Mouse (Mus musculus) spleen, postnatal 4 days (tissue): ENCODE measurements around the gene Mpv17l.
"Not testable (repeated sequence)": the region's sequence is repeated elsewhere in the genome, so short reads cannot be mapped to it uniquely, and the experiment has no call there.

ENCODE experiments used
- DNase-seq, 2 experiments: peaks; one replicate each; pipeline ENCODE4 v3.0.0; 2022; ENCODE audit warnings: low spot score in 2 of 2

Gene Mpv17l

DNA sequence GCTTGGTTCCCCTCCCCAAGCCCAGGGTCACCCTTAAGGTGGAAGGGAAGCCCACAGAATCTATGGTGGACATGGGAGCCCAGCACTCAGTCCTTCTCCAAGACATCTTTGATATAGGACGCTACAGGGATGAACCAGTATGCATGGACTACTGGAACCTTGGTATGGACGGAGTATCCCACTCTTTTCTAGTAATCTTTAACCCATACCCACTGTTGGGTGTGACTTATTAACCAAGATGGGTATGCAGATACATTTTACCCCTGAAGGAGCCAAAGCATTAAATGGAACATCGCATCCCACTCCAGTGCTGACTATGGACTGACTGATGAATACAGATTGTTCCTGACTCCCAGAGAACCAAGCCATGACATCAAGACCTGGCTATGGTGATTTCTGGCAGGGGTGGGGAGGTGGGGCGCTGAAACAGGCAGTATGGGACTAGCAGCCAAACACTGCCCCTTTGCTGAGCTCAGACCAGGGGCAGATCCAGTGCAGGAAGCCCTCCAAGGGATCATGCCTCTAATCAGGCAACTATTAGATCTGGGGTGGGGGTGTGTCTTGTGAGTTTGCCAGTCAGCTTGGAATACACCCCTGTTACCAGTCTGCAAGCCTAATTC, 24.6 kb downstream of the Mpv17l start:
- no peak for DNase-seq

DNA sequence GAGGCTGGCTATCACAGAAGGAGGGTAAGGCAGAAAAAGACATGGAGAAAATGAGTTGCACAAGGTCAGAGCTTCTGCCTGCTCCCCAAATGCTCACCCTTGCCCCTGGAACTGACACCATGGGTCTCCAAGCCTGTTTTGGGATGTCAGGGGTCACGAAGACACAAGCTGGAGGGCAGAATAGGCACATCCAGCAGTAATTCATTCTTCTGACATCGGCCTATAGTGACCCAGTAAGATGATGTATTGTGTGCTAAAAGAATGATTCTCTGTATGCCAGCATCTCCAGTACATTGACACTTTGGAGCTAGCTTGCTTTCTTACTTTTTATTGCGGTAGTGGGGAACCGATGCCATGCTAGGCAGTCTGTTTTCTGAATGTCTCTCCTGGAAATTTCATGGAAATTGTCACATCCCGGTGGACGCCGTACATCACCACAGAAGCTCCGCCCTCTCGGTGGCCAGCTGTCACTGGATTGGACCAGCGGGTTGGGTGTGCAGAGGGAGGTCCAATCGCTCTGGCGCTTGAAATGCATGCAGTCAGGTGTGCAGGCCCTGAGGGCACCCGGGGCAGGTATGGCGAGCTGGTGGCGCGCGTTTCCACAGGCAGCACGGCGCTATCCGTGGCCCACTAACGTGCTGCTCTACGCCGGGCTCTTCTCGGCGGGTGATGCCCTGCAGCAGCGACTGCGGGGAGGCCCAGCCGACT, 37.3 kb downstream of the Mpv17l start:
- DNase-seq = peak in 1 of 2 experiments; percentile 61

DNA sequence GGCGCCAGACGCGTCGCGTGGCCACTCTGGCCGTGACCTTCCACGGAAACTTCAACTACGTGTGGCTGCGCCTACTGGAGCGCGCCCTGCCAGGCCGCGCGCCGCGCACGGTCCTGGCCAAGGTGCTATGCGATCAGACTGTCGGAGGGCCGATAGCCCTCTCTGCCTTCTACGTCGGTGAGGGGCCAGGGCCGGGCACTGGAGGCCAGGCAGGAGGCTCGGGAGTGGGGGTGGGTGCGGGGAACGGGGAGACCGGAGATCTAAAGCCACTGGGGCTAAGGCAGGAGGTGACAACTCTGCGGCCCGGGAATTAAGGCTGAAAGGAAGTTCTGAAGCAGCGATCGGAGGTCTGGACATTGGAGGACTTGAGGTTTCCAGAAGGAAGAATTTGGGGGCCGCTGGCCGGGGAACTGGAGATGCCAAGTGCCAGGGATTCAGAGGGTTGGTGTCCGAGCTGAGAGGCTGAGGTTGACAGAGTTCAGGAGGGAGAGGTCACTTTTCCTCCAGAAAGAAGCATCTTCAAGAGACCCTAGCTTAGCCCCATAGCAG, 38.0 kb downstream of the Mpv17l start:
- DNase-seq = no peak

DNA sequence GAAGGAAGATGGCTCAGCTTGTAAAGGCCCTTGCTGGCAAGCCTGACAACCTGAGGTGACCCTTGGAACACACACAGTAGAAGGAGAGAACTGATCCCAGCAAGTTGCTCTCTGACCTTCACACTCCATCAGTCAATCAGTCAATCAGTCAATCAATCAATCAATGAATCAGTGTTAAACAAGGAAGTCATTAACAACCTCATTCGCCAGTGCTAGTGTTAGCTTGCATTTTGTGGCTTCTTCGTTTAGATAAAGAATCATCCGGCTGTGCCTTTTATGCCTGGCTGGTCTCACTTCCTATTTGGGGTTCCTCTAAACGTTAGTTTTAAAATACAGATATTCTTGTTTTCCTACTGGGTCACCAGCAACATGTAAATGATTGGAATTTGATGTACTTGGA, 41.2 kb downstream of the Mpv17l start:
- no peak for DNase-seq

DNA sequence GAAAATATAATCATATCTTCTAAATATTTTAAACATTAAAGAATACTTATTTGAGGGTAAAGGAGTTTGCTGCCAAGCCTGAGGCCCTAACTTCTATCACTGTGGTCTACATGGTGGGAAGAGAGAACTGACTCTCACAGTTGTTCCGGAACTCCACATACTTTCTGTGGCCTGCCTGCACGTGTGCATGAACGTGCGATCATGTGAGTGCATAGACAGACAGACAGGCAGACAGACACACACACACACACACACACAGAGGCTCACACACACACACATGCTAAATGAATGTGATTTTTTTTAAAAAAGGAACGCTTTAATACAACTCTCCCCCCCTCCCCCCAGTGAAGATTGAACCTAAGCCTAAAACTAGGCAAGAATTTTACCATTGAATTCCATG, 41.8 kb downstream of the Mpv17l start:
- no peak for DNase-seq

DNA sequence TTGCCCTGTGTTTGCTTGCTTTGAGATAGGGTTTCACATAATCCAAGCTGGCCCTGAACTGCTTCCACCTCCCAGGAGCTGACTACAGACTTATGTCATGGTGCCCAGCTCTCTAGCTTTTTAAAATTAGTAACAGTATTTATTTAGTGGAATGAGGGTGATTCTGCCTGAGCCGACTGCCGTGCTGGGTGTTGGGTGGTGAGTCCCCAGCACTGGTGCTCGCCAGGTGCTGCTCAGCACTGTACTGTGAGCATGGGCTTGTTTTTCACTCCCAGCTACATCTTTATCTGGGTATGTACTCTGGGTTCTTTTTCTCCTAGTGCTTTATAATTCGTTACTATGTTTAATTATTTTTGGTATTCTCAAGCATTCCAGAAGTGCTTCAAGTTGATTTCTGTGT, 42.2 kb downstream of the Mpv17l start:
- DNase-seq = no peak

DNA sequence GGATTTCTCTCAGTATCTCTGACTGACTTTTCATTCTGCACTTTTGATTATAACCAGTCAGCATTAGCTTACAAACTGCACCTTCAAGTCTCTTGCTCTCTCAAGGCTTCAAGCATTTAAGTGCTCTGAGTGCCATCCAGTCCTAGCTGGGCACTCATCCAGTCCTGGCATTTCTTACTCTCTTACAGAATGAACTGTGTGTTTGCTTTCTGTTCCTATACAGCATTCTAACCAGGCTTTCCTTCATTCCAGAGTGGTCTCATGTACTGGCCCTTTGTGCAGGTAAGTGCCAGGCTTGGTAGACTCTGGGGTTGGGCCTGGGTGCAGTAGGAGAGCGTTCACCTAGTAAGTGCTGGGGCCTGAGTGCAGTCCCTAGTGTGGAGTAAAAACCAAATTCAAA, 43.3 kb downstream of the Mpv17l start:
- no peak for DNase-seq

DNA sequence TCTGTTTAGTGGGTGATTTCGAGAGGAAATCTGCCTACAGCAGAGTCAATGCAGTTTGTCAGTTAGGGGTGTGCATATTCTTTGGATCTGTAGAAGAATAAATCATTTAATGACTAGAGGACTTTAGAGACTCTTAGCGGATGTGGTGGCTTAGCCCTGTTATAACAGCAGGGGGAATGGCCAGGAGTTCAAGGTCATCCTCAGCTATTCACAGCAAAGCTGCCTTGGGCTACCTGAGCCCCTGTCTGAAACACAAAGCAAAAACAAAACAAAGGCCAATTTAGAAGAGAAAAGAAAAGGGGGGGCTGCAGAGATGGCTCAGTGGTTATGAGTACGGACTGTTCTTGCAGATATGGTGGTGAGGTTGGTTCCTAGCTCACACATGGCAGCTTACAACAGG, 48.3 kb downstream of the Mpv17l start:
- DNase-seq = no peak

DNA sequence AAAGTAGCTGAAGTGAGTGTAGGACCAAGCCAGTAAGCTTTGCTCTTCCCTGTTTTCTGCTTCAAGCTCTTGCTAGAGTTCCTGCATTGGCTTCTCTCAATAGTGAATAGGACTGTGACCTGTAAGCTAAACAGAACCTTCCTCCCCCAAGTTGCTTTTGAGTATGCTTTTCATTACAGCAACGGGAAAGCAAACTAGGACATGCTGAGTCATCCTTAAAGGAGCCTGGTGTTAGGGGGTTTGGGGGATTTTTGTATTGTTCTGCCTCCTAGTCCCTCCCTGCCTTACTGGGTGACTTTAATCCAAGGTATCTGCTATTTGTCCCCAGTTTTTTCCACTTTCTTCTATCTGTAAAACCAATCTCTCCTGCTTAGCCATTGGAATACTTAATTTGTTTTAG, 59.1 kb downstream of the Mpv17l start:
- no peak for DNase-seq

DNA sequence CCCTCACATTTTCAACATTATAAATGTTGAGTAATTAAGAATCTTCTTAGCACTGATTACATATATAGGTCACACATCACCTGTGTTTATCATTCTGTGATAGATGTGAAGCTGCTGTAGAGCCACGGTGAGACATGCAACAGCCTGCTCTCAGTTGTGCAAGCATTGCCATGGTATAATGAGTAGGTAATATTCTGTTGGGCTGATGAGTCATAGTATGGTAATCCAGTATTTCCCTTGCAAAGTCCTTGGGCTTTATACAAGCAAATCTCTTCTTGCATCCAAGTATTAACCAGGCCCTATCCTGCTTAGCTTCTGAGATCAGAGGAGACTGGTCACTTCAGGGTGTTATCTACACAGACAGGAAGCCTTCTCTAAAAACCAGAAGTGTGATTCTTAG, 66.1 kb downstream of the Mpv17l start:
- no peak for DNase-seq

DNA sequence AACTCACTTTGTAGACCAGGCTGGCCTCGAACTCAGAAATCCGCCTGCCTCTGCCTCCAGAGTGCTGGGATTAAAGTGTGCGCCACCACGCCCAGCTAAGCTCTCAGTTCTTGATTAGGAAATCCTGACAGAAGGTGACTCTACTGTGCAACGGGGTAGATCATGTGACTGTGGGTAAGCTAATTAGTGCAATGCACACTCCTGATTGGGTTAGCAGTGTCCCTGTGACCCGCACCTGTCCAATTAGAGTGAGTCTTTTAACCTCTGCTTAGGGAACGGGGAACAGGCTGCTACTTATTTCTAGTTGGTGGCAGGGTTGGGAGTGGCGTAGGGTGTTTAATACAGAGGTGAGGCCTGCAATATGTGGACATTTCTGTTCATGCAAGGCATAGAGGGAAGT, 69.1 kb downstream of the Mpv17l start:
- no peak for DNase-seq

DNA sequence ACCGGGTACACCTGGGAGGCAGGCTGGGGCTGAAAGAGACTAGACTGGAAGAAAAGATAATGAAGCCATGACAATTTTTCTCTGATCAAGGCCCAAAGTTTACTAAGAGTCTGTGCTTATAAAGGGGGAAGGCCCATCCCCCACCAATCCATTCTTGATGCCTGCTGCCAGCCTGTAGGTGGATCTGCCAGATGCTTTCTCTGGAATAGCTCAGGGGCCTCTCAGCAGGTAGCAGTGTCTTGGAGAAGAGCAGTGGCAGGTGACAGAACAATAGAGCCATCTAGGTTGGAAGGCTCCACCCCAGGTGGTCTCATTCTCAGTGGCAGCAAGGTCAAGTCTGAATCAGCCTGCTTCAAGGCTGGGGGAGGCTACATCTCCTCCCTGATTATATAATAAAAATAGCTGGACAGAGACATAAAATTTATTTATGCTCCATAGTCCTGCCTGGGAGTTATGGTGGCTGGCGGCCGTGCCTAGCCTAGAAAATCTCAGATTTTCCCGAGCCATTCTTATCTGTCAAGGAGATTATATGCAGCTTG, 73.5 kb downstream of the Mpv17l start:
- DNase-seq = not testable (repeated sequence)

DNA sequence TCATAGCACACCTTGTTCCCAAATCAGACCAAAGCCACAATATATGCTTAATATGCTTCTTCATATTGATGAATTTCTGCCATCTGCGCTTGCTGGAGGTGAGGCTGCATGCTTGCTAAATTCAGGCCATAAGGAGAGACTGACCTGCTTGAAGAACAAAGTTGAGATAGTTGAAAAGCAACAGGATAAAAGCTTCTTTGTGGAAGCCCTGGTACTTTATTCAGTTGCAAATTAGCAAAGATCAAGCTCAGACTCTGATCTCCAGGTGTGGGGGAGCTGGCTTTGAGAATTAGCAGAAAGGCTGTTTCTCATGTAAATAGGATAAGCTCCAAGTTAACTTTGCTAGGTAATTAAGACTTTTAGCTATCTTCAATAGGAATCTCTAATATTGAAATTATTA, 74.1 kb downstream of the Mpv17l start:
- not testable (repeated sequence) for DNase-seq

DNA sequence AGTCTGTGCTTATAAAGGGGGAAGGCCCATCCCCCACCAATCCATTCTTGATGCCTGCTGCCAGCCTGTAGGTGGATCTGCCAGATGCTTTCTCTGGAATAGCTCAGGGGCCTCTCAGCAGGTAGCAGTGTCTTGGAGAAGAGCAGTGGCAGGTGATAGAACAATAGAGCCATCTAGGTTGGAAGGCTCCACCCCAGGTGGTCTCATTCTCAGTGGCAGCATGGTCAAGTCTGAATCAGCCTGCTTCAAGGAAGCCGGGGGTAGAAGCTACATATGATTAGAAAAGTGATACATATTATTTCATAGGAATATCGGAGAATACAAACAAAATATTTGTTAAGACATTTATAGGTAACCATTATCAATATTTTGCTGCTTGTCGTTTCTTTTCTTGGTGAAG, 78.8 kb downstream of the Mpv17l start:
- not testable (repeated sequence) for DNase-seq

DNA sequence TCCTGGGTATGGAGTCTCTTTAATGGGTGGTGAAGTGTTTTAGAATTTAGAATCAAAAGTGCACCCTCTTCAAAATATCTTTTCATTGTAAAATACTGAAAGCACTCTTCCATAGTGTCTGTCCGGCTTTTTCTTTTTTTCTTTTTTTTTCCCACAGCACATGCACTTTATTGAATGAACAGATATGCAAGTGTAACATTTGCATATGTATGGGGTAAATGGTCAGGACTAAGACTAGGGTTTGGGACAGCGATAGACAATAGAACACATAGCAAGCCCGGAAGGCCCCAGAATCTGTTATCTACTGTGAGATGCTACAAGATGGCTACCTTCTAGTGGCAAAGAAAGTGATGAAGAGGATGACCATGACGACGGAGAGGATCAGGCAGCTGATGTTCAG, 80.2 kb downstream of the Mpv17l start:
- no peak for DNase-seq

DNA sequence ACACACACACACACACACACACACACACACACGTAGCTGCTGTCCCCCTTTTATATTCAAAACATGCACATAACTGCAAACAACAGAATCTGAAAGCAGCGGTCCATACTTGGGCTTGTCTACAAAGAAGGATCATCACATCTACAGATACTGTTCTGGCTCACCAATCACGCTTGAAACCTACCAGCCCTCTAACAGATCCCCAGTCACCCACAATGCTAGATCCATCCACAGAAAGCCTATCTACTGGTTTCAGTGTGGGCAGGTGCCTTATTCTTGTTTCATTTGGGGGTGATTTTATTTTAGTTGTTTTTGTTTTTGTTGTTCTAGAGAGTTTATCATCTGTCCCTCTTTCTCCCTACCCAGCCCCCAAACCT, 83.2 kb downstream of the Mpv17l start:
- DNase-seq = no peak

DNA sequence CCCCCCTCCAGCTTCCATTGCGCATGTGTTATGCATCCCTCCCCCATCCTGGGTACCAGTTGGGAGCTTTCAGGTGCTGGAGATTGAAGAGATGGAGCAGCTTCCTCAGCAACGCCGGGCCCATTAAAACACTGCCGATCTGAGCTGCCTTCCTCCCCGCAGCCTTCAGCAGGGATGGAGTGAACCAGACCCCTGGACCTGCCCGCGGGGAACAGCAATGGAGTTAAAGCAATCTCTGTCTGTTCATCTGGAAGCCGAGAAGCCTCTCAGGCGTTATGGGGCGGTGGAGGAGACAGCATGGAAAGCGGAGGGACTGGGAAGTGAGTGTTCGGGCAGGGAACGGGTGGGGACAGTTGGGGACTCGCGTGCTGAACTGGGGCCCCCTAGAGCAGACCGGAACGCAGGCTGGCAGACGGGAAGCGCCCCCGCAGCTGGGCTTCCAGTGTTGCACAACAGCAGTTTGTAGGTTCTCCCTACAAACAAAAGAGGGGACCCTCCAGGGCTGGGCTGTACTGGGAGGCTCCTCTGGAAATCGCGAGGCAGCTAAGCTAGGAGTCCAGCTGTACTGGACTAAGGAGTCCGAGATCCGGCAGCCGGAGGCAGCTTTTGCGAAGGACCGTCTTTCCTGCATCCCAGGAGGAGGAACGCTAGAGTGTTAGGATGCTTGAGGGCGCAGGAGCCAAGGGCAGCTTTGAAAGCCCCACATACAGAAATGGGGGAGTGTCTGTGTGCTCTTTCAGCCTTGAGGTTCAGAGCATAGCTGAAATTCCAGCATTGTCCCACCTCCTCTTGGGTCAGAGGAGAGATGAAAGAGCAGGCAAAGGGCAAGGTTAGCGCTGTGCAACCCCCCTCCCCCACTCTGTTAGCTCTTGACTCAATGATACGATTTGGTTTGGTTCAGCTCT, 83.9 kb downstream of the Mpv17l start, which contains the start of the genes 2900011O08Rik and Ifitm7:
2900011O08Rik (plus strand) TSS at position 31 of the 905 bp plus-strand sequence.
Ifitm7 (minus strand) TSS at position 315 of the 905 bp plus-strand sequence.
- peak in 1 of 2 experiments; percentile 57 for DNase-seq

DNA sequence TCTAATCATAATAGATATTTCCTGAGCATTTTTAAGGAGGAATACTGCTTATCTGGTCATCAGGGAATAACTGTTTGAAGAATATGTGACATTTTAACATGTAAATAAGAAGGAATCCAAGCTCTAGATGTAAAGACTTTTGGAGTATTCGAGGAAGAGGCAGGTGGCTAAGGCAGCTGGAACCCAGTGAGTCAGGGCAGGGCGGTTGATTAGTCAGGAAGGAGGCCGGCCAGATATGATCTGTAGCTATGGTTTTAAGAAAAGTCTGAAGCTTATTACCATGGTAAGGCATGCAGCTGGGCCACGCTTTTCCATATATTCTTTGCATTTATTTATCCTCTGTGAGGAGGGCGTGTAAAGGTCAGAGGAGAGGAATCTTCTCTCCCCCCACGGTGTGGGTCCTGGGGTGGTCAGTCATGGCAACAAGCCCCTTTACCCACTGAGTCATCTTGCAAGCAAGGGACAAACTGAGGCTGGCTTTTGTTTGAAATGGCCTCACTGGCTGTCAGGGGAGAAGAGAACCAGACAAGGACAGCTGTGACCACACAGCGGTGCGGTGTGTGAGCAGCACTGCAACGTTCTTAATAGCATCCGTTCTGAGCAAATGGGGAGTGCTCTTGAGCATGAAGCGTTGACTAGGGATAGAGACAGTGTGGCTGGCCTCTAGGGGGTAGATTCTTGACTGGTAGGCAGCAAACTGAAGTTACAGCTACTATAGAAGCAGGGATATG, 89.7 kb downstream of the Mpv17l start:
- DNase-seq = no peak

DNA sequence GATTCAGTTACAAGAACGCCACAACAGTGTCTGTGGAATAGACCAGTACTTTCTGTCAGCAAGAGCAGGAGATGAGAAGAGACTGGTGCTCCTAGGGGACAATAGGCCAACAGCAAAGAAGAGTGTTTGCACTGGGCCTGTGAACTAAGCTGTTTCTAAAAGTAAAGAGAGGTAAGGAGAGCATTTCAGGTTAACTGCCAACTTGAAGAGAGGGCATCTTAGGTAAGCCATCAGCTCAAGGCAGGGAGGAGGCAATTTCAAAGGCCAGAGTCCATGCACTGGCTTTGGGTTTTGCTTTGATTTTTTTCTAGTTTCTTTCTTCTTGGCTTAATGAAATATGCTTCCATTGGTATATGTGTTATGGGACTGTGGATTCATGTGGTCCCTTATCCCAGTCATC, 91.1 kb downstream of the Mpv17l start:
- DNase-seq = no peak

DNA sequence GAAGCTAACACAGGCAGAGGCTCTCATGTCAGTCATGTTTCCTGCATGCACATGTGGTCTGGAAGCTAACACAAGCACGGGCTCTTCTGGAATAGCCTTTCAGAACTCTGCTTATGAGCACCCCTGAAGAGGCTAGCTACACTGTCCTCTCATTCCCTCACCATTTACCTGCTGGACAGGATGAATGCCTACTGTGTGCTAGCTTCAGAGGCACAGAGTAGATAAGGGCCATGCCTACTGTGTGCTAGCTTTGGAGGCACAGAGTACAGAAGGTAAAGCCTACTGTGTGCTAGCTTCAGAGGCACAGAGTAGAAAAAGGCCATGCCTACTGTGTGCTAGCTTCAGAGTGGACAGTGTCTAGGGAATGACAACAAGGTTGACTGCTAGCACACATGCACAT, 91.5 kb downstream of the Mpv17l start:
- DNase-seq = no peak
